Mouse (Mus musculus) megakaryocyte-erythroid progenitor cell, adult 5-6 weeks (primary cell): ENCODE measurements around the gene Polr1d. TPM values are rescaled to one million over a fixed set of nuclear protein-coding genes. Genes with fewer than 3 reads are reported as not detected.

ENCODE experiments used
- ATAC-seq: replicated peaks from 2 replicates; pipeline ENCODE4 v1.8.0; 2016; ENCODE audit warnings: mild to moderate bottlenecking, inconsistent platforms; ENCODE audit not compliant: severe bottlenecking, poor library complexity, low FRiP score, low TSS enrichment
- total RNA-seq, 2 experiments: library from RNA; stranded (forward) in 1 of 2; stranded (reverse) in 1 of 2; fragments of 200-1000, 215-1000 nt in 1 of 2; fragments of >200 nt in 1 of 2; fragmentation: Nextera tagmentation in 1 of 2; gene quantifications; 2 replicates each; pipeline ENCODE4 v1.2.3; 2014 to 2017

The Polr1d gene
- 145 and 195 TPM in 2 replicates for total RNA-seq (2014; fragmentation: Nextera tagmentation)
- 149 and 191 TPM in 2 replicates for total RNA-seq (2017)

GRCm38 (mm10) chr5:147076799-147077165 lies at the start of gene Polr1d:
Gene Polr1d, plus strand, starts transcription at chr5:147077050.
- no peak; the same call in 1 of the 2 replicates for ATAC-seq

- ATAC-seq: no peak
Observed at GRCm38 (mm10) chr5:147031281-147031680, 45.6 kb upstream of the Polr1d start.

- ATAC-seq: no peak
Observed at GRCm38 (mm10) chr5:147033155-147033554, 43.7 kb upstream of the Polr1d start.

GRCm38 (mm10) chr5:147034283-147034682 lies 42.6 kb upstream of the Polr1d start:
- no peak for ATAC-seq

GRCm38 (mm10) chr5:147035301-147035700 lies 41.5 kb upstream of the Polr1d start:
- ATAC-seq: no peak

- ATAC-seq: no peak
Observed at GRCm38 (mm10) chr5:147036028-147036427, 40.8 kb upstream of the Polr1d start.

- no peak for ATAC-seq
Observed at GRCm38 (mm10) chr5:147036661-147037060, 40.2 kb upstream of the Polr1d start.

GRCm38 (mm10) chr5:147037601-147038000 lies 39.2 kb upstream of the Polr1d start:
- ATAC-seq: no peak

- ATAC-seq: no peak
Observed at GRCm38 (mm10) chr5:147039394-147039793, 37.5 kb upstream of the Polr1d start.

GRCm38 (mm10) chr5:147041965-147042937 lies 34.6 kb upstream of the Polr1d start:
- no peak for ATAC-seq

GRCm38 (mm10) chr5:147043240-147043844 lies 33.5 kb upstream of the Polr1d start:
- ATAC-seq: no peak

GRCm38 (mm10) chr5:147045311-147045710 lies 31.5 kb upstream of the Polr1d start:
- no peak for ATAC-seq

- no peak for ATAC-seq
Observed at GRCm38 (mm10) chr5:147045929-147046328, 30.9 kb upstream of the Polr1d start.

GRCm38 (mm10) chr5:147049544-147050209 lies 27.2 kb upstream of the Polr1d start:
- ATAC-seq: no peak

GRCm38 (mm10) chr5:147050816-147051499 lies 25.9 kb upstream of the Polr1d start:
- ATAC-seq: no peak

- ATAC-seq: no peak
Observed at GRCm38 (mm10) chr5:147051500-147052308, 25.1 kb upstream of the Polr1d start.

GRCm38 (mm10) chr5:147052309-147052558 lies 24.6 kb upstream of the Polr1d start:
- ATAC-seq: no peak

GRCm38 (mm10) chr5:147053071-147053470 lies 23.8 kb upstream of the Polr1d start:
- ATAC-seq: no peak

GRCm38 (mm10) chr5:147053481-147053880 lies 23.4 kb upstream of the Polr1d start:
- no peak for ATAC-seq
